Mouse (Mus musculus): ENCODE measurements around the gene Siah1b. TPM values are rescaled to one million over a fixed set of nuclear protein-coding genes. Genes with fewer than 3 reads are reported as not detected.

Gene Siah1b
- polyA plus RNA-seq, 1 experiment from 2014 or later = 27.1 TPM

- Histone ChIP-seq H3K36me3 (no peaks in the 10 kb centered on the region), H3K27ac (no peak within 1 kb of the TSS), H3K4me2 (replicated peaks) (peak within 1 kb of the TSS; percentile 53), H3K4me1 (replicated peaks) (0 out of 2 replicates have a peak, but pooled peaks cover 5% of the 10 kb centered on the region), H3K4me3 (replicated peaks) (peak within 1 kb of the TSS; percentile 29), H3K9ac (replicated peaks) (no peak within 1 kb of the TSS), H3K9me3 (no peaks in the 10 kb centered on the region), H3K27me3 (peaks cover 8% of the 10 kb centered on the region; the same call in 1 of the 2 replicates)
- WGBS = 20% methylated on average over 22 of the region's 22 CpGs
- ATAC-seq = peak; percentile 97
These were observed 48.5 kb downstream of the Siah1b start, which contains the start of gene Car5b for GRCm38 (mm10) chrX:164027607-164028289. Gene Car5b (minus strand): TSS chrX:164027997.

Other genes with a start within 250 kb of the Siah1b start
- gene Ap1s2, start 167.5 kb downstream of the Siah1b start, polyA plus RNA-seq (2015; fragmentation: Nextera tagmentation; extraction: Ambion mirVana) = 69.3 and 89.6 TPM in 2 replicates
- 53.1 and 56.7 TPM in 2 replicates for gene Zrsr2, start 117.8 kb downstream of the Siah1b start, polyA plus RNA-seq (2015; fragmentation: Nextera tagmentation; extraction: Ambion mirVana)
- gene Car5b, start 48.5 kb downstream of the Siah1b start, polyA plus RNA-seq (2015; fragmentation: Nextera tagmentation; extraction: Ambion mirVana) = 0.30 and 0.31 TPM in 2 replicates
- gene Cltrn, start 12.3 kb upstream of the Siah1b start, polyA plus RNA-seq (2015; fragmentation: Nextera tagmentation; extraction: Ambion mirVana) = not detected in 2 replicates
- gene Ace2, start 62.8 kb upstream of the Siah1b start, polyA plus RNA-seq (2015; fragmentation: Nextera tagmentation; extraction: Ambion mirVana) = 0.05 and 0.18 TPM in 2 replicates
- gene Bmx, start 181.7 kb upstream of the Siah1b start, polyA plus RNA-seq (2015; fragmentation: Nextera tagmentation; extraction: Ambion mirVana) = 0.39 and 0.82 TPM in 2 replicates
- 2.2 and 3.7 TPM in 2 replicates for gene Pir, start 192.9 kb upstream of the Siah1b start, polyA plus RNA-seq (2015; fragmentation: Nextera tagmentation; extraction: Ambion mirVana)